In genomic region chr5:8346329-8346728, GRCm38 (mm10) we compare ENCODE assay signal across 19 mouse cellular contexts. TPM values are rescaled to one million over a fixed set of nuclear protein-coding genes. Genes with fewer than 3 reads are reported as not detected.
DNase-seq lines count a peak whose midpoint lies in the region; TF ChIP-seq lines count a peak whose summit lies in the region.
"Had no signal": no experiment of that assay in that cellular context is flagged by ENCODE, and none has a peak within 500 bp of the region (broad histone marks: within the 10 kb centered on the region; RNA-seq: fewer than 3 reads in every experiment).

No protein-coding gene starts in this region.

- peak; percentile 30; the same call in 1 of the 2 replicates for TF ChIP-seq EP300 in CH12.LX (IDR thresholded peaks at IDR 0.05; ENCODE audit: low read length)

- dilution Hi-C loops in CH12.LX (cut with MboI; ENCODE audit: extremely low pct_ligation_motif_present, extremely low pct_unique_long_range_greater_than_20kb, low sequenced_read_pairs), result no loop called here

- peak; percentile 3 for DNase-seq in 416B (ENCODE audit: low read depth)
- DNase-seq in CH12.LX (ENCODE audit: extremely low read depth), result no peak
- DNase-seq in gastrocnemius, postnatal 36 days, result no peak
- DNase-seq in adrenal gland, adult 8-10 months, result no peak
- DNase-seq in testis, postnatal 14 days (ENCODE audit: low spot score), result no peak
- no peak for DNase-seq in retina, postnatal 1 day
- DNase-seq: adrenal gland, adult 2 months; B cell, adult 2 months; cerebellum, adult 2 months; cerebellum, postnatal 14 days; gastrocnemius, postnatal 14 days; heart, adult 11 months; heart, postnatal 36 days had no signal

- no peak overlapping the region for H3K4me3 ChIP-seq in CH12.LX (replicated peaks in 1 of 3; ENCODE audit: low read depth in 2 of 3, low read length in 2 of 3, poor library complexity in 1 of 3)
- no peak overlapping the region for H3K4me3 ChIP-seq in brown adipose tissue, adult 24 weeks (ENCODE audit: insufficient read depth, low read depth, low read length)
- H3K4me3 ChIP-seq in macrophage (ENCODE audit: inconsistent target), result no peak overlapping the region
- H3K4me3 ChIP-seq: embryonic facial prominence, embryonic 12.5 days; forebrain, embryonic 12.5 days; heart, embryonic 13.5 days; hindbrain, embryonic 12.5 days had no signal

- TF ChIP-seq POLR2A in CH12.LX (IDR thresholded peaks at IDR 0.05; ENCODE audit: low read depth, low read length), result no peak

- no peaks in the 10 kb centered on the region for H3K27me3 ChIP-seq in CH12.LX (replicated peaks)
- H3K27me3 ChIP-seq: embryonic facial prominence, embryonic 12.5 days; forebrain, embryonic 12.5 days; heart, embryonic 13.5 days; hindbrain, embryonic 12.5 days had no signal

- TF ChIP-seq CTCF in CH12.LX (conservative IDR thresholded peaks at IDR 0.05 in 1 of 2, IDR thresholded peaks at IDR 0.05 in 1 of 2; ENCODE audit: low read depth in 2 of 2, low read length in 2 of 2), result no peak

- intact Hi-C loops in gastrocnemius, postnatal 36 days (cut with DNase I), result no loop called here

- H3K79me2 ChIP-seq in CH12.LX (replicated peaks; ENCODE audit: control insufficient read depth, extremely low read depth, insufficient read depth, poor library complexity, severe bottlenecking) (no peaks in the 10 kb centered on the region), macrophage (ENCODE audit: inconsistent target) (no peaks in the 10 kb centered on the region)

- in situ Hi-C loops in CH12.LX (cut with MboI; ENCODE audit: low pct_ligation_motif_present, low pct_unique_long_range_greater_than_20kb, low sequenced_read_pairs), result no loop called here

- H3K9ac ChIP-seq in CH12.LX (ENCODE audit: insufficient read depth, low read depth), result no peak overlapping the region
- H3K9ac ChIP-seq: embryonic facial prominence, embryonic 12.5 days; forebrain, embryonic 12.5 days; heart, embryonic 13.5 days; hindbrain, embryonic 12.5 days had no signal

- H3K4me1 ChIP-seq in CH12.LX (ENCODE audit: control insufficient read depth in 1 of 2, insufficient read depth in 2 of 2), result peaks cover 0 to 28% of the 10 kb centered on the region in 2 experiments; a peak in 3 of 4 replicates
- peaks cover 3% of the 10 kb centered on the region; the same call in 1 of the 2 replicates for H3K4me1 ChIP-seq in brown adipose tissue, adult 24 weeks (ENCODE audit: control insufficient read depth, insufficient read depth, insufficient read length, low read length)
- H3K4me1 ChIP-seq: embryonic facial prominence, embryonic 12.5 days; forebrain, embryonic 12.5 days; hindbrain, embryonic 12.5 days had no signal

- no peak overlapping the region for H3K27ac ChIP-seq in CH12.LX (ENCODE audit: insufficient read depth, low read depth)
- peak overlapping the region; percentile 24; the same call in 1 of the 2 replicates for H3K27ac ChIP-seq in brown adipose tissue, adult 24 weeks (replicated peaks; ENCODE audit: low read depth, low read length)
- peak overlapping the region; percentile 57 for H3K27ac ChIP-seq in macrophage
- H3K27ac ChIP-seq: embryonic facial prominence, embryonic 12.5 days; forebrain, embryonic 12.5 days; heart, embryonic 13.5 days; hindbrain, embryonic 12.5 days had no signal

- no peaks in the 10 kb centered on the region for H3K9me3 ChIP-seq in CH12.LX (replicated peaks; ENCODE audit: low read length)
- H3K9me3 ChIP-seq: embryonic facial prominence, embryonic 12.5 days; forebrain, embryonic 12.5 days; heart, embryonic 13.5 days; hindbrain, embryonic 12.5 days had no signal

- no peak overlapping the region for H3K4me2 ChIP-seq in CH12.LX (ENCODE audit: insufficient read depth, low read depth, poor library complexity, severe bottlenecking)
- H3K4me2 ChIP-seq: embryonic facial prominence, embryonic 12.5 days; forebrain, embryonic 12.5 days; heart, embryonic 13.5 days; hindbrain, embryonic 12.5 days had no signal

- no peak for TF ChIP-seq RAD21 in CH12.LX (IDR thresholded peaks at IDR 0.05; ENCODE audit: low read depth, low read length)

- H3K36me3 ChIP-seq in CH12.LX (replicated peaks in 1 of 2; ENCODE audit: control insufficient read depth in 1 of 2, insufficient read depth in 1 of 2, low read length in 1 of 2) (no peaks in the 10 kb centered on the region), macrophage (ENCODE audit: inconsistent target) (no peaks in the 10 kb centered on the region)
- H3K36me3 ChIP-seq: embryonic facial prominence, embryonic 12.5 days; heart, embryonic 13.5 days; hindbrain, embryonic 12.5 days had no signal

TF ChIP-seq in CH12.LX, 34 proteins besides CTCF, POLR2A, EP300 and RAD21:
- no peak for TF ChIP-seq ELF1 (IDR thresholded peaks at IDR 0.05; ENCODE audit: low read depth, low read length)
- TF ChIP-seq BHLHE40 (IDR thresholded peaks at IDR 0.05; ENCODE audit: low read depth, low read length), result no peak

RNA-seq across cellular contexts. Expression of gene Adam22, which starts 21.6 kb away (rescaled TPM):
- total RNA-seq in CH12.LX (2012; rRNA removed) (0.38 and 0.55 TPM in 2 replicates), CH12.LX (2014; rRNA removed) (0.07 and 0.16 TPM in 2 replicates)
- polyA plus RNA-seq in CH12.LX (2012; ENCODE audit: insufficient read length, low read depth) (0.14 and 0.19 TPM in 2 replicates), macrophage (2018) (1.5 to 5.6 TPM (median 2.9 TPM) in 3 replicates)
- 0.59 and 0.92 TPM in 2 replicates for polyA plus RNA-seq in brown adipose tissue, adult 24 weeks (2012; ENCODE audit: insufficient read depth, insufficient read length, missing spikeins)
- total RNA-seq in macrophage (2018; cell fraction: chromatin; rRNA removed), result 10 to 100 TPM in 23 of 26 experiments, 1 to 10 TPM in 3; 5.8 to 44.9 (median 20.2) TPM
- 1 to 10 TPM in 22 of 26 experiments, under 1 TPM in 4; 0.85 to 8.7 (median 3.7) TPM for total RNA-seq in macrophage (2018; cell fraction: cytosol; rRNA removed)
- total RNA-seq in macrophage (2018; cell fraction: nucleus; rRNA removed), result 10 to 100 TPM in 13 of 26 experiments, 1 to 10 TPM in 13; 2.0 to 34.7 (median 10.3) TPM
- 1 to 10 TPM; 1.6 to 2.0 TPM for total RNA-seq in gastrocnemius, postnatal 36 days (2021)
- 1 to 10 TPM; 4.8 to 9.6 (median 6.9) TPM for total RNA-seq in adrenal gland, adult 8-10 months (2022)
